Mouse (Mus musculus) fibroblast of lung, adult 2 months (primary cell): ENCODE results near the gene Slc27a4.

Experiments
- DNase-seq: peaks from one replicate; pipeline ENCODE4 v3.0.0-alpha.2; 2011; ENCODE audit warnings: low read depth

Slc27a4 gene

GRCm38 (mm10) chr2:29856451-29857260, 54.2 kb downstream of the Slc27a4 start:
- no peak for DNase-seq

GRCm38 (mm10) chr2:29857341-29857740, 54.9 kb downstream of the Slc27a4 start:
- peak; percentile 71 for DNase-seq

- DNase-seq: no peak
Measured at GRCm38 (mm10) chr2:29857967-29858366, 55.5 kb downstream of the Slc27a4 start.

- DNase-seq: no peak
Measured at GRCm38 (mm10) chr2:29858748-29859473, 56.5 kb downstream of the Slc27a4 start.

- DNase-seq: no peak
Measured at GRCm38 (mm10) chr2:29865125-29865524, 62.7 kb downstream of the Slc27a4 start.
